Mouse (Mus musculus): ENCODE measurements around the gene Hmcn1. TPM values are rescaled to one million over a fixed set of nuclear protein-coding genes. Genes with fewer than 3 reads are reported as not detected.

Hmcn1 gene
- polyA plus RNA-seq, 1 experiment from 2014 or later: 13.0 TPM

DNA sequence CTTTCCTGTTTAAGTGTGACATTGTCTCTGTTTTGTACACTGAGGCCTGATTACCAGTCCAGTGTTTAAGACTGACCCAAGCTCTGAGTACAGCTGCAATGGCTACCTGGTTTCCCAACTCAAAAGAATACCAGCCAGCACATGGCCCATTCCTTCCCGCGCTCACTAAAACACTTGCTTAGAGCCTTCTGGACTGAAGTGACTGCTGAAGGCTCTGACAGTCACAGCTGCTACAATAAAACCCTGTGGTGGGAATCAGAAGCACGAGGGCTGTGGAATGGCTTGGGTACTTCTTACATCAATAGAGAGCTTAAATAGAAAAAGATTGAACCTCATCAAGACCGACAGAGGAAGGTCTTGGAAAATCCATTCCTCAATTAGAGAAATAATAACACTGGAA, 286.7 kb downstream of the Hmcn1 start:
- Histone ChIP-seq H3K4me1 (no peaks in the 10 kb centered on the region), H3K27me3 (no peaks in the 10 kb centered on the region), H3K9me3 (no peaks in the 10 kb centered on the region), H3K4me2 (no peak overlapping the region), H3K36me3 (no peaks in the 10 kb centered on the region), H3K27ac (no peak overlapping the region), H3K9ac (no peak overlapping the region), H3K4me3 (no peak overlapping the region)
- 44% methylated on average over 4 of the region's 4 CpGs for WGBS
- ATAC-seq (ENCODE audit: borderline replicate concordance, extremely low read depth, low FRiP score, low TSS enrichment): no peak

- H3K27me3 ChIP-seq: no peaks in the 10 kb centered on the region
- H3K9me3 ChIP-seq: no peaks in the 10 kb centered on the region
- H3K4me2 ChIP-seq: no peak overlapping the region
- 87% methylated on average over 3 of the region's 3 CpGs for WGBS
- ATAC-seq (ENCODE audit: borderline replicate concordance, extremely low read depth, low FRiP score, low TSS enrichment): no peak
- no peak overlapping the region for H3K27ac ChIP-seq
- no peaks in the 10 kb centered on the region for H3K4me1 ChIP-seq
- no peak overlapping the region for H3K9ac ChIP-seq
- no peak overlapping the region for H3K4me3 ChIP-seq
- H3K36me3 ChIP-seq: no peaks in the 10 kb centered on the region
These were observed 295.5 kb downstream of the Hmcn1 start for GRCm38 (mm10) chr1:150697749-150698148.

- Histone ChIP-seq H3K36me3 (no peaks in the 10 kb centered on the region), H3K9ac (no peak overlapping the region), H3K4me1 (peaks cover 3% of the 10 kb centered on the region), H3K9me3 (no peaks in the 10 kb centered on the region), H3K27me3 (no peaks in the 10 kb centered on the region), H3K4me3 (no peak overlapping the region), H3K27ac (no peak overlapping the region), H3K4me2 (no peak overlapping the region)
- 60% methylated on average over 6 of the region's 6 CpGs for WGBS
- ATAC-seq (ENCODE audit: borderline replicate concordance, extremely low read depth, low FRiP score, low TSS enrichment): no peak
These were observed 311.2 kb downstream of the Hmcn1 start for GRCm38 (mm10) chr1:150682044-150682443.

DNA sequence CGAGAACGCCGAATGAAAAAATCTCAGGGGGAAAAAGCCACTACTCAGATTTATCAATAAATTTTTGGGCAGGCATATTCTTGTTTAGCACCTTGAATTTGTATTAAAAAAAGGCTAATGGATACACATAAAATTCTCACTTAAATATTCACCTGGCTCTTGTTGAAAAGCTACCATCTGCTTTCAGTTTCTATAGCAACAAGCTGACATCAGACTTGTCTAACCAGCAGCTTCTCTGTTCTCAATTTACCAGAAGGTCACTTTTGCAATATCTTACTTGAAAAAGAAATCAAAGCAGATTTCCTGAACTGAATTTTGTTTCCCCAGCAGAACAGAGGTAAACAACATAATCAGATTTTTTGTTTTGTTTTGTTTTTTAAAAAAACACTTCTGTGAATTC, 311.8 kb downstream of the Hmcn1 start:
- 81% methylated on average over 3 of the region's 3 CpGs for WGBS

GRCm38 (mm10) chr1:150681006-150681405, 312.2 kb downstream of the Hmcn1 start:
- 54% methylated on average over 15 of the region's 15 CpGs for WGBS

More for the DNA sequence above, 311.8 kb downstream of the Hmcn1 start:
- Histone ChIP-seq H3K4me2 (no peak overlapping the region), H3K4me1 (peaks cover 3% of the 10 kb centered on the region), H3K9me3 (no peaks in the 10 kb centered on the region), H3K9ac (no peak overlapping the region), H3K36me3 (no peaks in the 10 kb centered on the region), H3K4me3 (no peak overlapping the region), H3K27ac (no peak overlapping the region), H3K27me3 (no peaks in the 10 kb centered on the region)
- no peak for ATAC-seq (ENCODE audit: borderline replicate concordance, extremely low read depth, low FRiP score, low TSS enrichment)

DNA sequence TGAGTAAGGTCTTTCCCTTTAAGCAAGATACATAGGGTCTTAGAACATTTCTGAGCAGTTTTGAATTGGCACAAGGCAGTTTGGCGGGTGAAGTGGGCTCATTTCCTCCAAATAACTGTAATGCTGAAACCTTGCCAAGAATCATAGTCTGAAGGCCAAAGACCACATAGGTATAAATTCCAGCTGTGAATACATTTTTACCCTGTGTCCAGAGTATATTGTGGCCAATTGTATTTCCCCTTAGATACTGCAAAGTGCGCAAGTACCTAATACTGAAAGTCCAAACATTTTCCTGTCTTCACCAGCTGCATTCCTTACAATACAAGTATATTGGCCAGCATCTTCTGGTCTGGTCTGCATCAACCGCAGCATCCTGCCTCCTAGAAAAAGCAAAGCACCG, 312.9 kb downstream of the Hmcn1 start:
- no peak overlapping the region for H3K4me2 ChIP-seq
- peaks cover 3% of the 10 kb centered on the region for H3K4me1 ChIP-seq
- ATAC-seq (ENCODE audit: borderline replicate concordance, extremely low read depth, low FRiP score, low TSS enrichment): no peak
- H3K9me3 ChIP-seq: no peaks in the 10 kb centered on the region
- no peak overlapping the region for H3K9ac ChIP-seq
- no peak overlapping the region for H3K27ac ChIP-seq
- H3K36me3 ChIP-seq: no peaks in the 10 kb centered on the region
- H3K27me3 ChIP-seq: no peaks in the 10 kb centered on the region
- H3K4me3 ChIP-seq: no peak overlapping the region
- WGBS: 80% methylated on average over 4 of the region's 4 CpGs

More at GRCm38 (mm10) chr1:150681006-150681405, 312.2 kb downstream of the Hmcn1 start:
- Histone ChIP-seq H3K9ac (no peak overlapping the region), H3K9me3 (no peaks in the 10 kb centered on the region), H3K4me3 (no peak overlapping the region), H3K27ac (no peak overlapping the region), H3K4me1 (peaks cover 3% of the 10 kb centered on the region), H3K4me2 (no peak overlapping the region), H3K27me3 (no peaks in the 10 kb centered on the region), H3K36me3 (no peaks in the 10 kb centered on the region)
- peak; percentile 42; the same call in 1 of the 2 replicates for ATAC-seq (ENCODE audit: borderline replicate concordance, extremely low read depth, low FRiP score, low TSS enrichment)

- 80% methylated on average over 1 of the region's 1 CpGs for WGBS
- Histone ChIP-seq H3K9ac (no peak overlapping the region), H3K4me1 (no peaks in the 10 kb centered on the region), H3K4me2 (no peak overlapping the region), H3K27me3 (no peaks in the 10 kb centered on the region), H3K27ac (no peak overlapping the region), H3K9me3 (no peaks in the 10 kb centered on the region), H3K36me3 (peaks cover 3% of the 10 kb centered on the region; the same call in 1 of the 2 replicates), H3K4me3 (no peak overlapping the region)
- ATAC-seq (ENCODE audit: borderline replicate concordance, extremely low read depth, low FRiP score, low TSS enrichment): no peak
These were observed 347.9 kb downstream of the Hmcn1 start for GRCm38 (mm10) chr1:150645314-150645713.

DNA sequence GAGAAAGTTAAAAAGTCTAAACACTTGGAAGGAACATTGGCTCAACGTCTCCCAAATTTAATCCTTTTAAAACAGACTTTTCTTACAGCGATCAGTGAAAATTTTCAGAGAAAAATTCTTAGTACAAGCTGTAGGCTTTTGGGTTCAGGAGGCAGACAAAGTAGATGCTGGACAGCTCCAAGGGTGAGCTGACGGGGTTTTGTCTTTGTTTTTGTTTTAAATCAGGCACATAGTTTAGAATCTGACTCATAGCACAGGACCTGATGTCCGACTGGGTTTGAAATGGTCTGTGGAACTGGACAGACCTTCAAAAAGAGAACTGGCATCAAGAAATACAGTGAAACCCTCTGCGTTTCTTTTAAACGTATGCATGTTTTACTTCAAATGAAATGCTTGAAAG, 353.7 kb downstream of the Hmcn1 start:
- Histone ChIP-seq H3K4me1 (no peaks in the 10 kb centered on the region), H3K9ac (no peak overlapping the region), H3K27ac (no peak overlapping the region), H3K9me3 (no peaks in the 10 kb centered on the region), H3K36me3 (no peaks in the 10 kb centered on the region), H3K4me2 (no peak overlapping the region), H3K27me3 (no peaks in the 10 kb centered on the region), H3K4me3 (no peak overlapping the region)
- WGBS: 41% methylated on average over 6 of the region's 6 CpGs
- no peak for ATAC-seq (ENCODE audit: borderline replicate concordance, extremely low read depth, low FRiP score, low TSS enrichment)

DNA sequence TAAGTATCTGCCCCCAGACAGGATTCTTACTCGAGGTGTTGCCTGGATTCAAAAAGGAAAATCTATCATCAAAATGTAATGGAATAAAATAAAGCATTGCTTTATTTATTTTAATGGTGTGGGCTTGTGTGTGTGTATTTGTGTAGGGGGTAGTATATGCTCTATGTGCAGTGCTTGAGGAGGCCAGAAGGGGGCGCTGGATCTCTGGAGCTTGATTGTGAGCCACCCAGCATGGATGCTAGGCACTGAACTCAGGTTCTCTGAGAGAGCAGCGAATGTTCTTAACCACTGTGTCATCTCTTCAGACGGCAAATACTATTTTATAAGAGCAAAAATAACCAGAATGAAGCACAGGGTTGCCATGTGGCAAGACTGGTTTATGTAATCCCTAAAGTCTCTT, 360.7 kb downstream of the Hmcn1 start:
- no peaks in the 10 kb centered on the region for H3K9me3 ChIP-seq
- no peak overlapping the region for H3K27ac ChIP-seq
- no peaks in the 10 kb centered on the region for H3K27me3 ChIP-seq
- H3K4me1 ChIP-seq: no peaks in the 10 kb centered on the region
- H3K36me3 ChIP-seq: peaks cover under 1% of the 10 kb centered on the region; the same call in 1 of the 2 replicates
- 61% methylated on average over 4 of the region's 4 CpGs for WGBS
- no peak overlapping the region for H3K9ac ChIP-seq
- H3K4me3 ChIP-seq: no peak overlapping the region
- no peak overlapping the region for H3K4me2 ChIP-seq
- ATAC-seq (ENCODE audit: borderline replicate concordance, extremely low read depth, low FRiP score, low TSS enrichment): no peak

DNA sequence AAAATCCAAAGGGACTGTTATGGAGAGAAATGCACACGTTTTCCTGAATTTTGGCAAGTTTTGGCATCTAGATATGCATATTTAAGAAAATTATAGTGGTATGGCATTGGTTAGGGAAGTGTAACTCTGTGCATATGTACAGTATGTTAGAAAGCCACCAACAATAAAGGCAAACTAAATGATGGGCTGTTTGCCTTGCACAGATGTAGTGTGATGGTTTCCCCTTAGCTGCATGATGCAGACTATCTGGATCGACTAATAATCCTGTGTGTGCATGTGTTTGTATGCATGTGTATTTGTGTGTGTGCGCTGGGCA, 361.4 kb downstream of the Hmcn1 start:
- Histone ChIP-seq H3K9me3 (no peaks in the 10 kb centered on the region), H3K27ac (no peak overlapping the region), H3K4me2 (no peak overlapping the region), H3K4me3 (no peak overlapping the region), H3K9ac (no peak overlapping the region), H3K36me3 (peaks cover 7% of the 10 kb centered on the region; the same call in 1 of the 2 replicates), H3K4me1 (no peaks in the 10 kb centered on the region), H3K27me3 (no peaks in the 10 kb centered on the region)
- WGBS: 89% methylated on average over 3 of the region's 3 CpGs
- ATAC-seq (ENCODE audit: borderline replicate concordance, extremely low read depth, low FRiP score, low TSS enrichment): no peak

DNA sequence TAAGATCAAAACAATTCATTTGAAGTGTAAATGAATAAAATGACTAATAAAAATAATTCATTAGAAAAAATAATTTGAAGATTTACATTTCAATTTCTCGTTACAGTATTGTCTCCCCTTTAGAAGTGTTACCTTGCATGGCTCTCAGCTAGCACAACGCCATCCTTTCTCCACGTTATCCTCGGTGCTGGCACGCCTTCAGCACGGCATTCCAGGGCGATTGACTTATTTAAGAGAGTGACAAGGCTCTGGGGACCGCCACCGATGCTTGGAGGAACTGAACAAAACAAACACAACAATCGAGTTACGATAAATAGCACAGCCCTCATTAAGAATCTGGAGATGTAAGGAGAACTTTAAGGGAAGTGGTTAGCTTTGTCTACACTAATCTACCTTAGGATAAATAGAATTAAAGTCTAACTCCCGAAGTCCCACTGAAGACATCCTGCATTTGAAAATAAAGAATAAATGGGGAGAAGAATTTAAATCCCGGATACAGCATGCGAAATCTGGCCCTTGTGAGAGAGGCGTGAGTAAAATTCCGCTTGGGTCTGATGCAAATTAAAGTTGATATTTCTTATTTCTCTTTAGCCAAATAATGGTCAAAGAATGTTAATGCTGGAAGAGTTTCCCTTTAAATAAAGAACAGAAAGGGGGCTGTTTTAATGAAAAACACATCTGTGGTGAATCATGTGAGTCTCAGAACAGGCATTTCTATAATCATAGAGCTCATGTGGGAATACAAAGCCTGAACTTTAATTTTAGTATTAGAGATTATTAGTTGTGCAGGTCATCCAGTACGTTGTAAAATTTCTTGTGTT, 362.0 kb downstream of the Hmcn1 start:
- ATAC-seq (ENCODE audit: borderline replicate concordance, extremely low read depth, low FRiP score, low TSS enrichment): no peak
- H3K9ac ChIP-seq: no peak overlapping the region
- H3K27me3 ChIP-seq: no peaks in the 10 kb centered on the region
- no peak overlapping the region for H3K4me2 ChIP-seq
- no peaks in the 10 kb centered on the region for H3K9me3 ChIP-seq
- H3K4me1 ChIP-seq: no peaks in the 10 kb centered on the region
- H3K27ac ChIP-seq: no peak overlapping the region
- WGBS: 85% methylated on average over 17 of the region's 17 CpGs
- H3K4me3 ChIP-seq: no peak overlapping the region
- H3K36me3 ChIP-seq: peaks cover 7% of the 10 kb centered on the region; the same call in 1 of the 2 replicates

GRCm38 (mm10) chr1:150623226-150623625, 370.0 kb downstream of the Hmcn1 start:
- Histone ChIP-seq H3K4me3 (no peak overlapping the region), H3K27ac (no peak overlapping the region), H3K4me2 (no peak overlapping the region), H3K9ac (no peak overlapping the region), H3K27me3 (no peaks in the 10 kb centered on the region), H3K4me1 (no peaks in the 10 kb centered on the region), H3K36me3 (0 out of 2 replicates have a peak, but pooled peaks cover 7% of the 10 kb centered on the region), H3K9me3 (no peaks in the 10 kb centered on the region)
- WGBS: 96% methylated on average over 2 of the region's 2 CpGs
- ATAC-seq (ENCODE audit: borderline replicate concordance, extremely low read depth, low FRiP score, low TSS enrichment): no peak
